Mouse (Mus musculus) ES-E14 (cell line): ENCODE measurements around the gene Casp2. TPM values are rescaled to one million over a fixed set of nuclear protein-coding genes. Genes with fewer than 3 reads are reported as not detected.

Source experiments
- DNase-seq: peaks from one replicate; pipeline ENCODE4 v3.0.0-alpha.2; 2013; ENCODE audit warnings: low read depth, low spot score
- H3K27ac ChIP-seq: 2 replicates; pipeline ENCODE4 v1.5.1; 2012; ENCODE audit warnings: low read depth, mild to moderate bottlenecking, low read length, moderate library complexity, mixed read lengths; ENCODE audit not compliant: poor library complexity, insufficient read depth, severe bottlenecking
- H3K36me3 ChIP-seq: 2 replicates; pipeline ENCODE4 v1.6.1; 2012; ENCODE audit warnings: mild to moderate bottlenecking, low read length, moderate library complexity, mixed read lengths; ENCODE audit not compliant: control insufficient read depth, poor library complexity, insufficient read depth, severe bottlenecking
- H3K4me1 ChIP-seq, 2 experiments: fragments of 150-350 bp in 1 of 2; sonication (generic) in 1 of 2; 2 replicates each; pipeline ENCODE4 v1.6.1; 2012; ENCODE audit warnings: low read length in 2 of 2, mild to moderate bottlenecking in 1 of 2, mixed read lengths in 1 of 2; ENCODE audit not compliant: control insufficient read depth in 2 of 2, insufficient read depth in 2 of 2, poor library complexity in 1 of 2
- H3K4me3 ChIP-seq, 2 experiments: fragments of 150-350 bp in 1 of 2; sonication (generic) in 1 of 2; 2 replicates each; pipeline ENCODE4 v1.5.1; 2012; ENCODE audit warnings: low read length in 2 of 2, low read depth in 1 of 2, mild to moderate bottlenecking in 1 of 2, mixed read lengths in 1 of 2; ENCODE audit not compliant: insufficient read depth in 1 of 2, poor library complexity in 1 of 2, severe bottlenecking in 1 of 2
- H3K9ac ChIP-seq: 2 replicates; pipeline ENCODE4 v1.6.1; 2012; ENCODE audit warnings: low read depth, mild to moderate bottlenecking, low read length, mixed read lengths; ENCODE audit not compliant: poor library complexity, insufficient read depth, severe bottlenecking
- H3K9me3 ChIP-seq: fragments of 150-350 bp; sonication (generic); 2 replicates; pipeline ENCODE4 v1.6.1; 2012; ENCODE audit warnings: low read depth, mild to moderate bottlenecking, low read length; ENCODE audit not compliant: control insufficient read depth, insufficient read depth
- CHD2 ChIP-seq: IDR thresholded peaks from 2 replicates; pipeline ENCODE4 v1.6.1; 2014; ENCODE audit warnings: mild to moderate bottlenecking, low read depth, low read length, inconsistent platforms
- HCFC1 ChIP-seq: IDR thresholded peaks from 2 replicates; pipeline ENCODE4 v1.6.1; 2012; ENCODE audit warnings: low read length, inconsistent platforms, borderline replicate concordance; ENCODE audit not compliant: insufficient read depth
- MAFK ChIP-seq: IDR thresholded peaks from 2 replicates; pipeline ENCODE4 v1.6.1; 2014; ENCODE audit warnings: mild to moderate bottlenecking, low read depth, low read length, inconsistent platforms; ENCODE audit not compliant: insufficient read depth
- ZC3H11A ChIP-seq: IDR thresholded peaks from 2 replicates; pipeline ENCODE4 v1.6.1; 2012; ENCODE audit warnings: low read depth, mild to moderate bottlenecking, inconsistent platforms, low read length, borderline replicate concordance
- ZNF384 ChIP-seq: IDR thresholded peaks from 2 replicates; pipeline ENCODE4 v1.6.1; 2012; ENCODE audit warnings: low read depth, low read length, inconsistent platforms
- in situ Hi-C, 2 experiments: fragments of 600-800 bp; cut with MboI; formaldehyde crosslinking; loops; one replicate each; pipeline ENCODE4 v1.15.1; 2025; ENCODE audit warnings: low sequenced_read_pairs in 2 of 2, inconsistent platforms in 1 of 2; ENCODE audit not compliant: unreplicated experiment in 2 of 2
- total RNA-seq: library from RNA; depleted of rRNA; stranded (reverse); fragments of 300-350 nt; gene quantifications from 2 replicates; pipeline ENCODE4 v1.2.3, GENCODE M21; 2012; rRNA removed

Casp2 gene
- total RNA-seq, 1 experiment: 34.8 TPM

DNA sequence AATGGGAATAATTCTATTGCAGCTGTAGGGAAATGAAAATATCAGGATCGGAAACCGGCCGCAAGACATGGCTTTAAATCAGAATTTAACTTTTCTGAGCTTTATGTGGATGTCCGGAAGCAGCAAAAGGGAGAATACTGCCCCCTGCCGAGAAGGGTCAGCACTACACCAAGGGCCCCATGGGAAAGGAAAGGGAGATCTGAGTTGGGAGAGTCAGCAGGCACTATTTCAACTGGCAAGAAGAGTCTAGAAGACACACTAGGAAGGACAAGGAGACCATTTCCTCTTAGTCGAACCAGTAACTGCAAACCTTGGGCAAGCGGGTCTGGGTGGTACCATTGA, 60.5 kb downstream of the Casp2 start:
- Histone ChIP-seq H3K4me1 (0 out of 4 replicates have a peak, but pooled peaks cover 0 to 3% of the 10 kb centered on the region in 2 experiments), H3K4me3 (peak overlapping the region; percentile 68 to 71), H3K9ac (no peak overlapping the region), H3K36me3 (no peaks in the 10 kb centered on the region), H3K9me3 (no peaks in the 10 kb centered on the region), H3K27ac (no peak overlapping the region)
- in situ Hi-C loops: no loop called here
- DNase-seq: peak; percentile 67
- no peak for TF ChIP-seq CHD2
- no peak for TF ChIP-seq MAFK
- no peak for TF ChIP-seq HCFC1
- TF ChIP-seq ZNF384: no peak

DNA sequence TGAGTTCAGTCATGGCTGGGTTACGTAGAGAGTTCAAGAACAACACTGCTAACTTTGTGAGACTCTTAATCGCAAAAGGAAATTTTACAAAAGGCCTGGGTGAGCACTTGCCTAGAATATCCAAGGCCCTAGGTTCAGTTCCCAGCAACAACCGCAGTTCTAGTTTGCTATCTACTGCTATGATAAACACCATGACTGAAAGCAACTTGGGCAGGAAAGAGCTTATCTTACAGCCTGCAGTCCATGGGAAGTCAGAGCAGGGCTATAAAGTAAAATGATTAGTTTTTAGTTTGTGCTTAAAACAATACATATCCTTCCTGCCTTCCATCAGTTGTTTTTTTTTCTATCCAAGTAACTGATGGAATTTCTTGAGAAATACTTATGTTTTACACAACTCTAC, 61.7 kb downstream of the Casp2 start:
- TF ChIP-seq HCFC1: no peak
- no peaks in the 10 kb centered on the region for H3K9me3 ChIP-seq
- no peaks in the 10 kb centered on the region for H3K36me3 ChIP-seq
- in situ Hi-C loops: no loop called here
- H3K4me1 ChIP-seq: 0 out of 4 replicates have a peak, but pooled peaks cover 0 to 3% of the 10 kb centered on the region in 2 experiments
- H3K9ac ChIP-seq: no peak overlapping the region
- no peak for DNase-seq
- no peak overlapping the region for H3K27ac ChIP-seq
- H3K4me3 ChIP-seq: no peak overlapping the region

DNA sequence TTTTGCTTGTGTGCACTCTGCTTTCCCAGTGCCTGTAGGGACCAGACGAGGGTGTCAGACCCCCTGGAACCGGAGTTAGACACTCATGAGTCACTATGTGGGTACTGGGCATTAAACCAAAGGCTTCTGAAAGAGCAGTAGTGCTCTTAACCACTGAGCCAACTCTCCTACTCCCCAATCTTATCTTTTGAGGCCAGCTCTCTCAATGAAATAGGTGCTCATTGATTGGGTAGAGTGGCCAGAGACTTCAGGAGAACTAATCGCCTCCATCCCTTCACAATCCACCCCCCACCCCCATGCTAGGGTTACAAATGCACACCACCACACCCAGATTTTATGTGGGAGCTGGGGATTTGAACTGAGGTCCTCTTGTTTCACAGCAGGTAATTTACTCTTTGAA, 64.0 kb downstream of the Casp2 start:
- no peak for DNase-seq
- TF ChIP-seq MAFK (no peak), HCFC1 (no peak), ZNF384 (no peak), ZC3H11A (no peak), CHD2 (no peak)
- in situ Hi-C loops: no loop called here

DNA sequence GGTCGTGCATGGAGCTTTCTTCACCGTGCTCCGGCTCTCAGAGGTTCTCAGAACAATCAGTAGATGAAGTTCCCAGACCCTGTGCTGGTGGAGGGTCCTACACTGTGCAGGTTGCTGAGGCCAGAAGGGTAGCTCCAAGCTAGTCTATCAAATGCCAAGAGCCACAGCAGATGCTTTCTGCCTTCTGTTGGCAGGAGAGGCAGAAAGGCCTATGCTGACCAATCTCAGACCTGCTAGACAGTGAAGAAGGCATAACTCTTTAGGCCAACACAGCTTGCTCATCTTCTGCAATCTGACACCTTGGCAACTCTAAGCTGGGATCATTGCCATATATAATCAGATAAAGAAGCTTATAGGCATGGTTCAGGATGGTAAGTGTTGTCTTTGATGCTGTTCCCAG, 65.4 kb downstream of the Casp2 start:
- no peak for DNase-seq
- in situ Hi-C loops: no loop called here
- Histone ChIP-seq H3K27ac (no peak overlapping the region), H3K9ac (no peak overlapping the region), H3K4me1 (no peaks in the 10 kb centered on the region), H3K36me3 (no peaks in the 10 kb centered on the region), H3K9me3 (no peaks in the 10 kb centered on the region), H3K4me3 (no peak overlapping the region)
- TF ChIP-seq ZC3H11A: no peak
- TF ChIP-seq CHD2: no peak
- no peak for TF ChIP-seq HCFC1
- TF ChIP-seq MAFK: no peak
- no peak for TF ChIP-seq ZNF384

More for the DNA sequence above, 64.0 kb downstream of the Casp2 start:
- Histone ChIP-seq H3K36me3 (no peaks in the 10 kb centered on the region), H3K4me3 (no peak overlapping the region), H3K4me1 (no peaks in the 10 kb centered on the region), H3K9me3 (no peaks in the 10 kb centered on the region), H3K27ac (no peak overlapping the region), H3K9ac (no peak overlapping the region)

DNA sequence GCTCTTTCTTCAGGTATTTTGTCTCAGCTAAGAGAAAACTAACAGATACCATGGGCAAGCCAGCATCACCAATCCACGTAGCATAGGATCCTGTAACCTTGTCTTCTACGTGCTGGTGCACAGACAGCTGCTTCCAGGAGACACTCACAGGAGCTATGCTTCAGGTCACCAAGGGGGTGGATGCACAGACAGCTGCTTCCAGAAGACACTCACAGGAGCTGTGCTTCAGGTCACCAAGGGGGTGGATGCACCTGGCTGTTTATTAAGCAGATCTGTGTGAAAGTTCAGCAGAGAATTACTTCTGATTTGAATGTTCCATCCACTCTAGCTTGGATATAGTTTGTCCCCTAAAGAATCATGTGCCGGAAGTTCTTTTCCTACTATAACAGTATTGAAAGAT, 66.2 kb downstream of the Casp2 start:
- no peak for TF ChIP-seq MAFK
- TF ChIP-seq CHD2: no peak
- TF ChIP-seq HCFC1: no peak
- TF ChIP-seq ZNF384: no peak
- TF ChIP-seq ZC3H11A: no peak
- Histone ChIP-seq H3K4me3 (no peak overlapping the region), H3K9me3 (no peaks in the 10 kb centered on the region), H3K36me3 (no peaks in the 10 kb centered on the region), H3K27ac (no peak overlapping the region), H3K4me1 (no peaks in the 10 kb centered on the region), H3K9ac (no peak overlapping the region)
- in situ Hi-C loops: no loop called here
- DNase-seq: no peak

Other genes starting within 250 kb of the Casp2 start
- gene Sva, start 226.6 kb upstream of the Casp2 start, total RNA-seq: not detected in 2 replicates
- not detected in 2 replicates for gene Tas2r139, start 124.0 kb upstream of the Casp2 start, total RNA-seq
- gene Tas2r144, start 49.7 kb upstream of the Casp2 start, total RNA-seq: not detected in 2 replicates
- 7.9 and 8.1 TPM in 2 replicates for gene Gstk1, start 19.1 kb upstream of the Casp2 start, total RNA-seq
- gene Tmem139, start 3.0 kb upstream of the Casp2 start, total RNA-seq: 1.3 and 1.6 TPM in 2 replicates
- gene Clcn1, start 21.7 kb downstream of the Casp2 start, total RNA-seq: 1.2 and 2.9 TPM in 2 replicates
- 0.74 and 1.3 TPM in 2 replicates for gene Fam131b, start 59.7 kb downstream of the Casp2 start, total RNA-seq
- gene Zyx, start 84.6 kb downstream of the Casp2 start, total RNA-seq: 20.3 and 46.0 TPM in 2 replicates
- 24.1 and 37.6 TPM in 2 replicates for gene Epha1, start 108.3 kb downstream of the Casp2 start, total RNA-seq
- gene Tas2r143, start 135.3 kb downstream of the Casp2 start, total RNA-seq: not detected in 2 replicates
- not detected in 2 replicates for gene Tas2r135, start 140.4 kb downstream of the Casp2 start, total RNA-seq
- gene Tas2r126, start 169.6 kb downstream of the Casp2 start, total RNA-seq: not detected in 2 replicates
- not detected in 2 replicates for gene Olfr458, start 200.2 kb downstream of the Casp2 start, total RNA-seq
- gene Olfr457, start 211.3 kb downstream of the Casp2 start, total RNA-seq: not detected in 2 replicates
- not detected in 2 replicates for gene Olfr456, start 222.2 kb downstream of the Casp2 start, total RNA-seq